Mouse (Mus musculus): Measurements from ENCODE around the gene Sys1. TPM values are rescaled to one million over a fixed set of nuclear protein-coding genes. Genes with fewer than 3 reads are reported as not detected.

The Sys1 gene
- polyA plus RNA-seq, 1 experiment from 2014 or later: 64.2 TPM

DNA sequence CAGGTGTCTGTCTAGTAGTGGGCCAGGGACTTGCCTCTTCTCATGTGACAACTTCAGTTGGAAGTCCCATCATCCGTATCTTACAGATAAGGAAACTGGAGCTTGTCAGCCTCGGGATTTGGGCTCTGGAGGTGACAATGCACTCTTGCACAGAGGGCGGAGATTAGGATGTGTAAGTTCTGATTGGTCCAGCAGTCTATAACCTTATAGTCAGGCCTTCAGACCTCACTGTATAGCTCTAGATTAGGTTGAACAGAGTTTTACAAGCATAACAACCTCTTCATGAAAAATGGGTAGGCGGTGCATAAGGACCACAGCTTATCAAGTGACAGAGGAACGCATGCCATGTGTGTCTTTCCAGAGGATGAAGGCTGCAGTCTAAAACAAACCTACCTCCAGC is 10.0 kb downstream of the Sys1 start:
- Histone ChIP-seq H3K27ac (ENCODE audit: low read depth, low read length) (no peak overlapping the region), H3K4me3 (ENCODE audit: low read depth, low read length) (no peak overlapping the region), H3K9me3 (ENCODE audit: control insufficient read depth, low read length) (no peaks in the 10 kb centered on the region), H3K4me1 (ENCODE audit: control insufficient read depth, insufficient read depth, low read length) (peaks cover 3% of the 10 kb centered on the region), H3K4me2 (ENCODE audit: low read depth) (no peak overlapping the region), H3K9ac (ENCODE audit: low read length) (no peak overlapping the region), H3K36me3 (ENCODE audit: control insufficient read depth, insufficient read depth, low read length) (peaks cover 6% of the 10 kb centered on the region; the same call in 1 of the 2 replicates), H3K27me3 (ENCODE audit: control insufficient read depth, insufficient read depth, low read length) (no peaks in the 10 kb centered on the region)
- DNase-seq (ENCODE audit: low spot score): no peak
- no peak for ATAC-seq (ENCODE audit: insufficient read depth, low FRiP score, low TSS enrichment)
- whole genome bisulfite sequencing: 89% methylated on average over 5 of the region's 5 CpGs

DNA sequence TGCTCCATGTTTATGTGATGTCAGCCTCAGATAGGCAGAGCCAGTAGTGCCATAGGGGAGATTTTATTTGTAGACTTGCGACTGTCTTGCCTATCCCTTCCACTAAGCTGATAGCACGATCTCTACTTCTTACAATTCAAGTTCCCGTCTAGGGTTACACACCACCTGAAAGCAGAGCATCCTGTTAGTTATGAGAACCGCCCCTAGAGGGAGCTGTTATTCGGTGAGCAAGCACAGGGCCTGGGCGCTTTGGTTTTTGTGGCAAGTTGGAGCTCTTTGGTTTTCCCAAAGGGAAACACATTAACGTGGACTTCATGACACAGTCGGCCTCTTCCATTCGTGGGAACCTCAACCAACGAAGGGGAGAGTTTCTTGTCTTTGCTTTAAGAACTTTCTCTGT is 13.5 kb downstream of the Sys1 start:
- no peak overlapping the region for H3K4me3 ChIP-seq (ENCODE audit: low read depth, low read length)
- H3K4me2 ChIP-seq (ENCODE audit: low read depth): no peak overlapping the region
- 34% methylated on average over 10 of the region's 10 CpGs for WGBS
- H3K4me1 ChIP-seq (ENCODE audit: control insufficient read depth, insufficient read depth, low read length): no peaks in the 10 kb centered on the region
- no peak overlapping the region for H3K27ac ChIP-seq (ENCODE audit: low read depth, low read length)
- DNase-seq (ENCODE audit: low spot score): no peak
- H3K9me3 ChIP-seq (ENCODE audit: control insufficient read depth, low read length): no peaks in the 10 kb centered on the region
- peaks cover 3% of the 10 kb centered on the region; the same call in 1 of the 2 replicates for H3K36me3 ChIP-seq (ENCODE audit: control insufficient read depth, insufficient read depth, low read length)
- no peak for ATAC-seq (ENCODE audit: insufficient read depth, low FRiP score, low TSS enrichment)
- no peaks in the 10 kb centered on the region for H3K27me3 ChIP-seq (ENCODE audit: control insufficient read depth, insufficient read depth, low read length)
- H3K9ac ChIP-seq (ENCODE audit: low read length): no peak overlapping the region

DNA sequence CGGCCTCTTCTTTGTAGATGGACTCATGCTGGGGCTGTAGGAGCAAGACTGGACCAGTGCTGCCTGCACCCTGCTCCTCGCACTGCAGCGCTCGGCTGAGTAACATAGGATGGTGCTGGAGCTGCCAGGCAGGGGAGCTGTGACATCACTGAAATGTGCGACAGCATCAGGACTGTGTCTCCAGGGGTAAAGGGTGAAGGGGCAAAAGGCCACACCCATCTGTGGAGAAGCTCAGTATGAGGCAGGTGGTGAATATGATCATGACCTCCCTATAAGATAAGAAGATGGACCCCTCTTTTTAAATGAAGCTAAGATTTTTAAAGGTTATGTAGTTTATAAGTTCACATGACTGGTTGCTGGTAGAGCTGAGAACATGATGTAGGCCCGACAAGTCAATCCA is 16.9 kb downstream of the Sys1 start, which contains the start of gene Trp53tg5:
Gene Trp53tg5, minus strand, starts transcription at position 101 of the 400 bp plus-strand sequence.
- Histone ChIP-seq H3K27ac (ENCODE audit: low read depth, low read length) (no peak within 1 kb of the TSS), H3K4me2 (ENCODE audit: low read depth) (no peak within 1 kb of the TSS), H3K9ac (ENCODE audit: low read length) (no peak within 1 kb of the TSS), H3K4me1 (ENCODE audit: control insufficient read depth, insufficient read depth, low read length) (no peaks in the 10 kb centered on the region), H3K4me3 (ENCODE audit: low read depth, low read length) (no peak within 1 kb of the TSS), H3K27me3 (ENCODE audit: control insufficient read depth, insufficient read depth, low read length) (no peaks in the 10 kb centered on the region), H3K36me3 (ENCODE audit: control insufficient read depth, insufficient read depth, low read length) (no peaks in the 10 kb centered on the region), H3K9me3 (ENCODE audit: control insufficient read depth, low read length) (no peaks in the 10 kb centered on the region)
- ATAC-seq (ENCODE audit: insufficient read depth, low FRiP score, low TSS enrichment) (no peak), DNase-seq (ENCODE audit: low spot score) (no peak)
- WGBS: 84% methylated on average over 6 of the region's 6 CpGs

DNA sequence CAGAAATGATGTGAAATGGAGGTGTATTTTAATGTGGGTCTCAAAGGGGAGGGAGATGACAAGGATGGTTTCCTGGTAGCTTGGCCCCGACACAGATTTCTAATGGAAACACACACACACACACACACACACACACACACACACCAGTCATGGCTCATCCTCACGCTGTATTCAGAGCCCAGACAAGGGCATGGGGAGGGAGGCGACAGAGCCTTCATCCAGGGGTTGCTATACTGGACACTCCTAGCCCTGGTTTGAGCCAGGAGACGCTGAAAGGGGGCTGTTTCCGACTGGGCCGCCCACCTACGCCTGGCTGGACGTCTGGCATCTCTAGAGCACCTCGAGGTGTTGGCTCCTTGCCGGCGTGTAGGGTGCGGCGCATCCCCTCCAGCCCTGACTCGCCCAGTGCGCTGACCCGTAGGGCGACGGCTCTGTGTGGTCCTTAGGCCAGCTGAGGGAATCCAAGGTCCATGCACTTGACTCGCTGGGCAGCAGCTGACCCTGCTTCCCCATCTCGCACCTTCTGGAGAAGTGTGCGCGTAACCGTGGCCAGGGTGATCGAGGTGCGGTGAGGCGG is 29.0 kb downstream of the Sys1 start, which contains the start of gene Dbndd2:
Gene Dbndd2, plus strand, starts transcription at position 426 of the 577 bp plus-strand sequence.
- Histone ChIP-seq H3K27ac (ENCODE audit: low read depth, low read length) (no peak within 1 kb of the TSS), H3K9me3 (ENCODE audit: control insufficient read depth, low read length) (no peaks in the 10 kb centered on the region), H3K4me1 (ENCODE audit: control insufficient read depth, insufficient read depth, low read length) (peaks cover 10% of the 10 kb centered on the region; the same call in 1 of the 2 replicates), H3K36me3 (ENCODE audit: control insufficient read depth, insufficient read depth, low read length) (no peaks in the 10 kb centered on the region), H3K27me3 (ENCODE audit: control insufficient read depth, insufficient read depth, low read length) (peaks cover 29% of the 10 kb centered on the region), H3K9ac (ENCODE audit: low read length) (peak within 1 kb of the TSS; percentile 61), H3K4me3 (ENCODE audit: low read depth, low read length) (peak within 1 kb of the TSS; percentile 73), H3K4me2 (ENCODE audit: low read depth) (peak within 1 kb of the TSS; percentile 100)
- 2% methylated on average over 26 of the region's 26 CpGs for WGBS
- ATAC-seq (ENCODE audit: insufficient read depth, low FRiP score, low TSS enrichment) (peak; percentile 38; the same call in 1 of the 2 replicates), DNase-seq (ENCODE audit: low spot score) (no peak)

DNA sequence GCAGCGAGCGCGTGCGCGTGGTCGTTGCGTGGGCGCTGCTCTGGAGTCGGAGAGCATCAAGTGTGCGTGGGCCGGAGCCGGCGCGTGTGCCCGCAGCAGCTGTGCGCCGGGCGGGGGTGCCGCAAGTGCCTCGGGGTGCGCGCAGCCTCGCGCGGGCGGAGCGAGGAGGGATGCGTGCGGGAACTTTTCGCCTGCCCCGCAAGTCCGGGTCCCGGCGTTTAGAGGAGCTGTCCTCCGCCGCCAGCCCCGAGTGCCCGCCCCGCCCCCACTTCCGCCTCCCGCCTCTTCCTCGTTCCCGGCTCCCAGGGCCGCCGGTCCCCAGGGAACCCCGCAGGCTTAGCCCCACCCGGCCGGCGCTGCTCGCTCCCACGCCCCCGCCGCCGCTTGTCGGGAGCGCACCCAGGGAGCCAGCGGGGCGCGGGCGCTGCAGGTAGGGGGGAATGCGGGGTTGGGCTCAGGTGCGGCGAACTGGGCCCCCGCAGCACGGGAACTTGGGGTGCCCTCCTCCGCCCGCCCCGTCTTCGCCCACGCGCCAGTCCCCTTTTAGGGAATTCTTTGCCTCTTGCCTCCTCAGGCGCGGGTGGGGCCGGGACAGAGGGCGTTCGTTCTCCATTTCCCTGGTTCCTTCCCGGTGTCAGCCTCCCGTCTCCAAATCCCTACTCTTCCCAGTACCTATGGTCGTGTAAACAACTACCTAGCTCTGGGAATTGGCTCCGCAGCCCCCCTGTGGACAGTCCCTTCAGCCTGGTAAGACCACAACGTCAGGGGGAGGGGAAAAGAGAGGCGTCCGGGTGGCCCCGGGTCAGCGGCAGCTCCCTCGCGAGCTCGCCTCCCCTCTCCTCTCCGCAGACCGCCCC is 29.7 kb downstream of the Sys1 start:
- peak; percentile 31; the same call in 1 of the 2 replicates for ATAC-seq (ENCODE audit: insufficient read depth, low FRiP score, low TSS enrichment)
- peak; percentile 41 for DNase-seq (ENCODE audit: low spot score)
- under 1% methylated on average over 70 of the region's 90 CpGs for WGBS
- Histone ChIP-seq H3K4me1 (ENCODE audit: control insufficient read depth, insufficient read depth, low read length) (peaks cover 10% of the 10 kb centered on the region; the same call in 1 of the 2 replicates), H3K36me3 (ENCODE audit: control insufficient read depth, insufficient read depth, low read length) (no peaks in the 10 kb centered on the region), H3K4me3 (ENCODE audit: low read depth, low read length) (peak overlapping the region; percentile 73), H3K9me3 (ENCODE audit: control insufficient read depth, low read length) (no peaks in the 10 kb centered on the region), H3K27ac (ENCODE audit: low read depth, low read length) (no peak overlapping the region), H3K27me3 (ENCODE audit: control insufficient read depth, insufficient read depth, low read length) (peaks cover 29% of the 10 kb centered on the region), H3K4me2 (ENCODE audit: low read depth) (peak overlapping the region; percentile 100), H3K9ac (ENCODE audit: low read length) (peak overlapping the region; percentile 61)

DNA sequence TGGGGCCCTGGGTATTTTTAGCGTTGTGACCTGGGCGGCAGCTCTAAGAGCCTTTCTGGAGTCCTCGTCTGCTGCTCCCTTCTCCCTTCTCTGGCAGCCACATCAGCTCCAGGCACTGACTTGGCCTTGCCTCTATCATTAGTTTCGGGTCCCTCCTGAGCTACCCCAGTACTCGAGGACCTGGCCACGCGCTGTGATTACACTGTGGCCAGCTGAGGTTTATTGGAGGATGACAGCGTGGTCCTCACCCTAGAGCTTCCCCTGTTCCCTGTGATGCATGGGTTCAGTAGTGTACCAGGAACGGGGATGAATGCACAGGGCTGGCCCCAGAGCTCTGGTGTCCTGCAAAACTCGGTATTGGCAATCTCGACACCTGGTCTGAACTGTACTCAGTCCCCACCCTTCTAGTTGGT is 30.4 kb downstream of the Sys1 start:
- peak overlapping the region; percentile 61 for H3K9ac ChIP-seq (ENCODE audit: low read length)
- no peak for DNase-seq (ENCODE audit: low spot score)
- no peaks in the 10 kb centered on the region for H3K9me3 ChIP-seq (ENCODE audit: control insufficient read depth, low read length)
- H3K27ac ChIP-seq (ENCODE audit: low read depth, low read length): no peak overlapping the region
- H3K4me1 ChIP-seq (ENCODE audit: control insufficient read depth, insufficient read depth, low read length): peaks cover 10% of the 10 kb centered on the region; the same call in 1 of the 2 replicates
- H3K4me2 ChIP-seq (ENCODE audit: low read depth): peak overlapping the region; percentile 100
- H3K27me3 ChIP-seq (ENCODE audit: control insufficient read depth, insufficient read depth, low read length): peaks cover 29% of the 10 kb centered on the region
- no peaks in the 10 kb centered on the region for H3K36me3 ChIP-seq (ENCODE audit: control insufficient read depth, insufficient read depth, low read length)
- H3K4me3 ChIP-seq (ENCODE audit: low read depth, low read length): peak overlapping the region; percentile 73
- no peak for ATAC-seq (ENCODE audit: insufficient read depth, low FRiP score, low TSS enrichment)
- WGBS: 11% methylated on average over 11 of the region's 11 CpGs

DNA sequence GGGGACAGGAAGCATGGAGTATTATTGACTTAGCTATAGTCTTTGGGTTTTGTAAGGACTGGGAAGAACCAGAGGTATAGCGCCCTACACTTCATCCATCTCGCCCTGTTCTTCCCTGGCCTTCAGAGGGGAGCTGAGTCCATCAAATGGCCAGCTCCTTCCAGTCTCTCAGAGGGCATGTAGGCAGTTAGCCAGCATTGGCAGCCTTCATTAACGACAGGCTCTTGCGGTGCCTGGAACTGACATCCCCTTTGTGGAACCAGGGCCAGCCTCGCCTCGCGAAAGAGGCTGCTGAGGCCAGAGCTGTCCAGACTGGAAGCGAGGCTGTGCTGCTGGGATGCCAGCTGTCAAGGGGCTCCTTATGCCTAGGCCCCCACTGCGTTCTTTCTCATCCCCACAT is 31.0 kb downstream of the Sys1 start:
- Histone ChIP-seq H3K9me3 (ENCODE audit: control insufficient read depth, low read length) (no peaks in the 10 kb centered on the region), H3K4me1 (ENCODE audit: control insufficient read depth, insufficient read depth, low read length) (peaks cover 10% of the 10 kb centered on the region; the same call in 1 of the 2 replicates), H3K9ac (ENCODE audit: low read length) (no peak overlapping the region), H3K4me3 (ENCODE audit: low read depth, low read length) (no peak overlapping the region), H3K4me2 (ENCODE audit: low read depth) (no peak overlapping the region), H3K27me3 (ENCODE audit: control insufficient read depth, insufficient read depth, low read length) (peaks cover 29% of the 10 kb centered on the region), H3K27ac (ENCODE audit: low read depth, low read length) (no peak overlapping the region), H3K36me3 (ENCODE audit: control insufficient read depth, insufficient read depth, low read length) (no peaks in the 10 kb centered on the region)
- no peak for ATAC-seq (ENCODE audit: insufficient read depth, low FRiP score, low TSS enrichment)
- 64% methylated on average over 9 of the region's 9 CpGs for WGBS
- no peak for DNase-seq (ENCODE audit: low spot score)

DNA sequence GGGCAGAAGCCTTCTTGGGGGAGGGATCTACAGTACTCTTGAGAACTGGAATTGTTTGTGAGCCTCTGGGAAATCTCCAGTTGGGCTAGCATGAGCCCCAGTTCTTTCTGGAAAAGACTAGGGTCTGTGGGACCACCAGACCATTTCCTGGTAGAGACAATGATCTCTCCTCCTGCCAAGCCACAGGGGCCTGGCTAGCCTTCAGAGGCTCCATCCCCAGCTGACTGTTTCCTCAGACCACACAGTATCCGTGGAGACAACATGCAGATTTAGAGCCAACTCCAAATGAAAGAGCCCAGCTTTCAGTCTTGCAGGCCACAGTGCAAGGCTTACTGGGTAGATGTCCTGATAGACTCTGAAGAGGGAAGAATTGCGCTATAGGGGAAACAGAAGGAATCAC is 37.4 kb downstream of the Sys1 start:
- Histone ChIP-seq H3K4me1 (ENCODE audit: control insufficient read depth, insufficient read depth, low read length) (peaks cover 8% of the 10 kb centered on the region), H3K27ac (ENCODE audit: low read depth, low read length) (no peak overlapping the region), H3K4me3 (ENCODE audit: low read depth, low read length) (no peak overlapping the region), H3K9ac (ENCODE audit: low read length) (no peak overlapping the region), H3K9me3 (ENCODE audit: control insufficient read depth, low read length) (no peaks in the 10 kb centered on the region), H3K27me3 (ENCODE audit: control insufficient read depth, insufficient read depth, low read length) (no peaks in the 10 kb centered on the region), H3K4me2 (ENCODE audit: low read depth) (no peak overlapping the region), H3K36me3 (ENCODE audit: control insufficient read depth, insufficient read depth, low read length) (no peaks in the 10 kb centered on the region)
- ATAC-seq (ENCODE audit: insufficient read depth, low FRiP score, low TSS enrichment) (no peak), DNase-seq (ENCODE audit: low spot score) (no peak)
- WGBS: 55% methylated on average over 2 of the region's 2 CpGs
